Mouse (Mus musculus) heart, embryonic 16.5 days (tissue): ENCODE results near the gene Foxc2. TPM values are rescaled to one million over a fixed set of nuclear protein-coding genes. Genes with fewer than 3 reads are reported as not detected.

Experiments used
- ATAC-seq: fragments of 200-750 bp; cut with Nextera tagmentation; replicated peaks from 2 replicates; pipeline ENCODE4 v1.8.0; 2017; ENCODE audit warnings: moderate number of reproducible peaks; ENCODE audit not compliant: insufficient read depth, low FRiP score; ENCODE audit errors: extremely low read depth
- H3K27ac ChIP-seq: fragments of 300-500 bp; sonication (generic); 2 replicates; pipeline ENCODE4 v1.5.1; 2014; ENCODE audit warnings: mild to moderate bottlenecking, low read length, control low read depth, moderate library complexity
- H3K27me3 ChIP-seq: fragments of 300-500 bp; sonication (generic); 2 replicates; pipeline ENCODE4 v1.6.1; 2014; ENCODE audit warnings: low read length, mixed read lengths; ENCODE audit not compliant: control insufficient read depth, insufficient read depth
- H3K36me3 ChIP-seq: fragments of 300-500 bp; sonication (generic); 2 replicates; pipeline ENCODE4 v1.6.1; 2014; ENCODE audit not compliant: control insufficient read depth, insufficient read depth
- H3K4me1 ChIP-seq: fragments of 300-500 bp; sonication (generic); 2 replicates; pipeline ENCODE4 v1.6.1; 2014; ENCODE audit warnings: low read length, mixed read lengths; ENCODE audit not compliant: control insufficient read depth, insufficient read depth
- H3K4me2 ChIP-seq: fragments of 300-500 bp; sonication (generic); 2 replicates; pipeline ENCODE4 v1.6.1; 2014; ENCODE audit warnings: low read depth, mild to moderate bottlenecking, control low read depth, low read length
- H3K4me3 ChIP-seq: fragments of 300-500 bp; sonication (generic); 2 replicates; pipeline ENCODE4 v1.5.1; 2014; ENCODE audit warnings: mild to moderate bottlenecking, control low read depth, low read length
- H3K9ac ChIP-seq: fragments of 300-500 bp; sonication (generic); 2 replicates; pipeline ENCODE4 v1.6.1; 2014; ENCODE audit warnings: low read length, control low read depth
- H3K9me3 ChIP-seq: fragments of 300-500 bp; sonication (generic); replicated peaks from 2 replicates; pipeline ENCODE4 v1.6.1; 2016; ENCODE audit warnings: low read length; ENCODE audit not compliant: control insufficient read depth
- WGBS: fragments of 180-500 bp; shearing (Covaris S2); extraction: QIAGEN DNeasy Blood & Tissue Kit; methylation state at CpG from one replicate; pipeline ENCODE4 v1.1.7; 2014; 5-methylcytosine and 5-hydroxymethylcytosine counted together
- polyA plus RNA-seq: library from polyadenylated mRNA; unstranded; fragments of >200 nt; fragmentation: Nextera tagmentation; extraction: Ambion mirVana; gene quantifications from 2 replicates; pipeline ENCODE4 v1.2.1, GENCODE M21; 2015

The Foxc2 gene
- polyA plus RNA-seq, 1 experiment from 2014 or later, result 4.4 TPM

DNA sequence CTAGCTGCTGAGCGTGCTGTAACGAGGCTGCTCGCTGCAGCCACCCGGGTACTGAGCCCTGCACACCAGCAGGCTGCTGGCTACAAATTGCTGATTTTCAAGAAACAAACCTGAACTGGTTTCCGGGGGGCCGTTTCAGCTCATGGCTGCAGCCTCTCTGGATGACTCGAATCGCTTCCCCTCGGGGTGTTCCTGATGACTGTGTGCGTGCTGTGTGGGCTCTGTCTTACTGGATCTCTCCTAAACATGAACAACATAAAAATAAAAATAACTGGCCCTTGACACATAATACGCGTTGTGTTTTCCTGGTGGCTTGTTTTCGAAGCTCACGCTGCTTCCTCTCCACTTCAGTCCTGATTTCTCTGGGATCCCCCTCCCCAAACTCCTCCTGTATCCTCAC is 37.2 kb upstream of the Foxc2 start:
- Histone ChIP-seq H3K9me3 (no peaks in the 10 kb centered on the region), H3K4me1 (peaks cover 7% of the 10 kb centered on the region; the same call in 1 of the 2 replicates), H3K4me3 (no peak overlapping the region), H3K4me2 (no peak overlapping the region), H3K36me3 (no peaks in the 10 kb centered on the region), H3K27me3 (peaks cover 95% of the 10 kb centered on the region), H3K9ac (no peak overlapping the region), H3K27ac (no peak overlapping the region)
- 9% methylated on average over 14 of the region's 14 CpGs for WGBS
- ATAC-seq, result no peak

- no peak for ATAC-seq
- H3K9ac ChIP-seq, result no peak overlapping the region
- H3K4me2 ChIP-seq, result no peak overlapping the region
These were observed 36.8 kb upstream of the Foxc2 start for GRCm38 (mm10) chr8:121079201-121079600.

DNA sequence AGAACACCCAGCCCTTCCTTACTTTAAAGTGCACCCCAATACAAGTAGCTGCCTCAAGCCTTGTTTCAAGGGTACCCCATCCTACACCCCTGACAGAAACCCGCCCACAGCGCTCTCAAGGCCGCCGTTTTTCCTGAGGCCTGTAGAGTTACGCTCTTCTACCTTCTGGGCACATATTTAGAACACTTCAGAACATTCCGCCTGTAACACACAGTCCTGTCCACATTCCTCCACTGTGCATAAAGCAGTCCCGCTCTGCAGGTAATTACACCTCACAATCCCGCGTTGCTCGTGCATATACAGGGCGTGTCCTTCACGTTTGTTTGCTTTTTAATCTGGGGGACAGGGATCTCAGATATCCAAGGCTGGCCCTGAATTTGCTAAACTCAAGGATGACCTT is 36.0 kb upstream of the Foxc2 start:
- Histone ChIP-seq H3K4me1 (peaks cover 9% of the 10 kb centered on the region), H3K36me3 (no peaks in the 10 kb centered on the region), H3K27ac (no peak overlapping the region), H3K4me2 (no peak overlapping the region), H3K9ac (no peak overlapping the region), H3K4me3 (no peak overlapping the region), H3K27me3 (peaks cover 94% of the 10 kb centered on the region), H3K9me3 (no peaks in the 10 kb centered on the region)
- no peak for ATAC-seq
- WGBS, result 6% methylated on average over 12 of the region's 12 CpGs

More at GRCm38 (mm10) chr8:121079201-121079600, 36.8 kb upstream of the Foxc2 start:
- Histone ChIP-seq H3K9me3 (no peaks in the 10 kb centered on the region), H3K4me3 (no peak overlapping the region), H3K4me1 (peaks cover 7% of the 10 kb centered on the region; the same call in 1 of the 2 replicates), H3K36me3 (no peaks in the 10 kb centered on the region), H3K27ac (no peak overlapping the region), H3K27me3 (peaks cover 95% of the 10 kb centered on the region)
- WGBS, result 9% methylated on average over 7 of the region's 7 CpGs

DNA sequence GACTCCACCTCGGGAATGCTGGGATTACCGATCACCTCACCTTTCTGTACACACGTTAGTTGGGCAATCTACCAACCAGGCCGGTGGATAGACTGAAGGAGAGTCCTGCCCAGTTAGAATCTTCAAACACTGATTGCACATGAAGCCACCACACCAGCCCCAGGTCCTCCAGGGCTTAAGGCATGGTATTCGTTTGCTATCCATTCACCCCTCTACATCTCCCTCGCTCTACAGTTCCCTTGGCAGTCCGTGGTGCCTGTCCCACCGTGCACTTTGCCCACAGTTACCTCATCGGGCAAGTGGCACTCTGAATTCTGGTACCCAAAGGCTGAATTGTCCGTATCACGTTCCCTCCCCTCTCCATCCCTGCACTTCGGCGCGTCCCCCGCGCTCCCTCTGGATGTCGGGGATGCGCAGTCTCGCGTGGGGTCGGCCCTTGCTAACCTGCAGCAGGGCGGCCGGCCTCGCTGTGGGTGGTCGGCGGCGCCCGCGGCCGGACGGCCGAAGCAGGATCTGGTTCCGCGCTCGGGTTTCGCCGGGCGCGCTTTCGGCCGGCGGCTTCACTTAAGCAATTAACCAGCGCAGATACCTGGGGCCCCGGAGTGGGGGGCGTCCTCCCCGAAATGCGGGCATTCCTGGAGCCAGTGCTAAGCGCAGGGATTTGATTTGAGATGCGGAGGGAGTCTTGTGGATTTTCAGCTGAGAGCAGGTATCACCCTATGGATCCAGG is 35.4 kb upstream of the Foxc2 start:
- peaks cover 9% of the 10 kb centered on the region for H3K4me1 ChIP-seq
- no peak overlapping the region for H3K9ac ChIP-seq
- H3K9me3 ChIP-seq, result no peaks in the 10 kb centered on the region
- H3K36me3 ChIP-seq, result no peaks in the 10 kb centered on the region
- H3K27ac ChIP-seq, result no peak overlapping the region
- H3K27me3 ChIP-seq, result peaks cover 94% of the 10 kb centered on the region
- ATAC-seq, result no peak
- under 1% methylated on average over 49 of the region's 49 CpGs for WGBS
- peak overlapping the region; percentile 2; the same call in 1 of the 2 replicates for H3K4me2 ChIP-seq
- H3K4me3 ChIP-seq, result no peak overlapping the region

DNA sequence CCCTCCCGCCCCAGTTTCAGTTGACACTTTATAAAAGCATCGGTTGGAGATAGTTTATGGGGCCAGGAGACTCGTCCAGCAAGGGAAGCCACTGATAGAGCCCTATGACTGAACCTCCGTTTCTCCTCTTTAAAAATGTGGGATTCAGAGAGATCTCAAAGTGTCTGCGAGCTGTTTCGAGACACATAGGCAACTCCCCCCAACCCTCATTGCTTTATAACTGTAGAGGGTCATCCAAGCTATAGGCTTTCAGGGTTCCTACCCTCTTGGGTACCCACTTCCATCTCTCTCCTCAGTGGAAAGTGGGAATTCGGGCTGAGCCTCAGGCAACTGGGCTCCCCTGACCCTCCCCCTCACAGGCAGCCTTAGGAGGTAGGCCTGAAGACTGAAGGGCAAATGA is 34.6 kb upstream of the Foxc2 start:
- Histone ChIP-seq H3K4me3 (no peak overlapping the region; the same call in 1 of the 2 replicates), H3K9ac (no peak overlapping the region), H3K4me1 (peaks cover 9% of the 10 kb centered on the region), H3K9me3 (no peaks in the 10 kb centered on the region), H3K27me3 (peaks cover 95% of the 10 kb centered on the region), H3K4me2 (no peak overlapping the region), H3K27ac (no peak overlapping the region), H3K36me3 (no peaks in the 10 kb centered on the region)
- WGBS, result 5% methylated on average over 7 of the region's 7 CpGs
- ATAC-seq, result no peak

DNA sequence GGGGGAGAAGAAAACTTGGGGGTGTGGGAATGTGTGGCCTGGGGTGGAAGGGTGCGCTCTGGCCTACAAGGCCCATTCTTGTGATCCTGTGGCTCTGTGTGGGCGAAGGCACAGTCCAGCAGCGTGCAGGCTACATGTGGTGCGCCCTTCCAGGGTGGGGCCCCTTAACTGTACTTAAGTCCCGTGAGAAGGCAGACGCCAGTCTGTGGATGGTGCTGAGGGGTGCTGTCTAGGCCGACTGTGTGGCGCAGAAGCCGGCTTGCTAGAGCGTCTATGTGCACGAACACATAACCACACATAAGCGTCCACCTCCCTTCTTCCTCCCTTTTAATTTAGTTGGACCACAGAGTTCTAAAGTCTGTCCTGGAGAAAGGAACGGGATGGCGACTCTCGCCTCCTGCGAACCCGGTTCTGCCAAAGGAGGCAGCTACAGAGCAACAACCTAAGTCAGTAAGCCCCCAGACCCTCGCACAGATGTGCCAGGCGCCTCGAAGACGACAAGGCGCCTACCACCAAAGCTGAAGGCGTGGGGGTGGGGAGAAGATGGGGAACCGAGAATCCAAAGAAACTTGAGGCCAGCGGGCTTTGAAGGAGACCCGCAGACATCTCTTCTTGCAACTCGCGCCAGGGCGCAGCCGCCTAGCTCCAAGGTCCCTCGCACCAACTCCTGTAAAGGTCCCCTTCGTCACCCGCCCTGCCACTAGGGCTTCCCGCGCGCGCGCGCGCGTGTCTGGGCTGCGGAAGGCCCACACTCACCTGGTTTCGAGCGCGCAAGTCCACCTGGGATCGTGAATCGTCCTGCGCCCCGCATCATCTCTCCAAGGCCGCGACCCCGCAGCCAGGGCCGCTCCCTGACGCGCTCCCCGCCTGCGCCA is 33.5 kb upstream of the Foxc2 start:
- Histone ChIP-seq H3K27ac (no peak overlapping the region; the same call in 1 of the 2 replicates), H3K4me3 (peak overlapping the region; percentile 63), H3K4me1 (peaks cover 9% of the 10 kb centered on the region), H3K4me2 (peak overlapping the region; percentile 91), H3K9ac (0 out of 2 replicates have a peak overlapping the region, but pooled peaks have one; percentile 26), H3K27me3 (peaks cover 94% of the 10 kb centered on the region), H3K9me3 (no peaks in the 10 kb centered on the region), H3K36me3 (no peaks in the 10 kb centered on the region)
- no peak for ATAC-seq
- 3% methylated on average over 54 of the region's 57 CpGs for WGBS

GRCm38 (mm10) chr8:121083093-121083935 is 32.7 kb upstream of the Foxc2 start:
- Histone ChIP-seq H3K9ac (peak overlapping the region; percentile 53), H3K36me3 (no peaks in the 10 kb centered on the region), H3K27me3 (peaks cover 94% of the 10 kb centered on the region), H3K4me3 (peak overlapping the region; percentile 63), H3K9me3 (no peaks in the 10 kb centered on the region), H3K4me2 (peak overlapping the region; percentile 91), H3K4me1 (peaks cover 9% of the 10 kb centered on the region), H3K27ac (no peak overlapping the region; the same call in 1 of the 2 replicates)
- peak; percentile 85 for ATAC-seq
- under 1% methylated on average over 84 of the region's 89 CpGs for WGBS

GRCm38 (mm10) chr8:121083936-121084209 is 32.1 kb upstream of the Foxc2 start:
- Histone ChIP-seq H3K27me3 (peaks cover 95% of the 10 kb centered on the region), H3K4me1 (peaks cover 9% of the 10 kb centered on the region), H3K4me2 (peak overlapping the region; percentile 91), H3K9me3 (no peaks in the 10 kb centered on the region), H3K27ac (no peak overlapping the region), H3K4me3 (peak overlapping the region; percentile 63), H3K9ac (peak overlapping the region; percentile 53), H3K36me3 (no peaks in the 10 kb centered on the region)
- 0% methylated on average over 16 of the region's 27 CpGs for WGBS
- ATAC-seq, result no peak
